ENCODE assay signal across 8 mouse cellular contexts in the genomic region with DNA sequence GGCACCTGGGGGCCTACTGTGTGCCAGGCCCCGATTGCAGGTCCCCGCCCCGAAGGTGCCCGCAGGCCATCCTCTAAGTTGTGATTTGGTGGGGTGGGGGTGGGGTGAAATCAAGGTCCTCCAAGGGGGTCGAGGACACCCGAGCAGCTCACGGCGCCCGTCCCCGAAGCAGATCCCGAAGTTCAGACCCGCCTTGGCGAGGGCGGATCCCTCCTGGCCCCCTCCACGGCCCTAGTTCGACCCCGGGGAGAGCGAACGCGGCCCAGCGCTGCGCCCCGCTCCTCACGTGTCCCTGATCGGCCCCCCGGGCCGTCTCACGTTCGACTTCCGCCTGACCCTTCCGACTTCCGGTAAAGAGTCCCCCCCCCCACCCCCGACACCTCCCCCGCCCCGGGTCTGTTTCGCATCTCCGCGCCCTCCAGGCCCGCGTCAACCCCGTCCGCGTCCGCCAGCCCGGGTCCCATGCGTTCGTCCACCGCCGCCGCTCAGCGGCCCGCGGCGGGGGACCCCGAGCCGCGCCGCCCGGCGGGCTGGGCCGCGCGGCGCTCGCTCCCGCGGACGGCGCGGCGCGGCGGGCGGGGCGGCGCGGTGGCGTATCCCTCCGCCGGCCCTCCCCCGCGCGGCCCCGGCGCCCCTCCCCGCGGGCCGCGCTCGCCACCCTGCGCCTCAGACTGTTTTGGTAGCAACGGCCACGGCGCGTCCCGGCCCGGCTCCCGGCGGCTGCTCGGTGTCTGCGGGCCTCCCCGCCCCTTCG. TPM values are rescaled to one million over a fixed set of nuclear protein-coding genes. Genes with fewer than 3 reads are reported as not detected.
DNase-seq lines count a peak whose midpoint lies in the region; ATAC-seq and TF ChIP-seq lines count a peak whose summit lies in the region.

A gene (plus strand): TSS at position 164 of the 754 bp plus-strand sequence.

- no peak for TF ChIP-seq CTCF in liver, postnatal 0 days (IDR thresholded peaks at IDR 0.05; ENCODE audit: low read depth)
- TF ChIP-seq CTCF in testis, adult 2 months (IDR thresholded peaks at IDR 0.05; ENCODE audit: control insufficient read depth, insufficient read depth, insufficient replicate concordance, low read depth, low read length) = no peak

- TF ChIP-seq POLR2A in testis, adult 2 months (IDR thresholded peaks at IDR 0.05; ENCODE audit: control insufficient read depth, low read depth, low read length) = peak; percentile 77

- peaks cover 41% of the 10 kb centered on the region for H3K4me1 ChIP-seq in forebrain, embryonic 15.5 days
- peaks cover 19% of the 10 kb centered on the region for H3K4me1 ChIP-seq in liver, postnatal 0 days (ENCODE audit: insufficient read depth)
- H3K4me1 ChIP-seq in neural tube, embryonic 13.5 days (replicated peaks) = peaks cover 39% of the 10 kb centered on the region
- peaks cover 8% of the 10 kb centered on the region for H3K4me1 ChIP-seq in testis, adult 2 months (ENCODE audit: control insufficient read depth, insufficient read depth, low read length)

- peak; percentile 90 for DNase-seq in ES-CJ7 (ENCODE audit: low read depth, low spot score)
- DNase-seq in cerebellum, adult 11 months = peak; percentile 82
- peak; percentile 89 to 91 for DNase-seq in heart, postnatal 14 days
- peak; percentile 81 for DNase-seq in layer of hippocampus, adult 11-12 months (ENCODE audit: low spot score)
- DNase-seq in liver, postnatal 0 days = peak; percentile 88

- no peaks in the 10 kb centered on the region for H3K27me3 ChIP-seq in forebrain, embryonic 15.5 days
- H3K27me3 ChIP-seq in liver, postnatal 0 days (ENCODE audit: insufficient read depth, low read length) = no peaks in the 10 kb centered on the region
- no peaks in the 10 kb centered on the region for H3K27me3 ChIP-seq in neural tube, embryonic 13.5 days
- no peaks in the 10 kb centered on the region for H3K27me3 ChIP-seq in testis, adult 2 months (ENCODE audit: control insufficient read depth, insufficient read depth, low read length)

- peak; percentile 41; the same call in 1 of the 2 replicates for TF ChIP-seq EP300 in liver, postnatal 0 days (IDR thresholded peaks at IDR 0.05; ENCODE audit: low read depth)

- H3K9me3 ChIP-seq in forebrain, embryonic 15.5 days = no peaks in the 10 kb centered on the region
- H3K9me3 ChIP-seq in liver, postnatal 0 days (ENCODE audit: low read length) = no peaks in the 10 kb centered on the region
- no peaks in the 10 kb centered on the region for H3K9me3 ChIP-seq in neural tube, embryonic 13.5 days

- ATAC-seq in forebrain, embryonic 15.5 days (replicated peaks) = peak; percentile 76
- ATAC-seq in liver, postnatal 0 days = peak; percentile 85
- peak; percentile 72 for ATAC-seq in neural tube, embryonic 13.5 days (ENCODE audit: low read depth)

- under 1% methylated on average over 76 of the region's 103 CpGs for WGBS in forebrain, embryonic 15.5 days
- WGBS in liver, postnatal 0 days (ENCODE audit: insufficient replicate concordance) = 1% methylated on average over 42 of the region's 103 CpGs
- 1% methylated on average over 61 of the region's 103 CpGs for WGBS in neural tube, embryonic 13.5 days

- H3K27ac ChIP-seq in forebrain, embryonic 15.5 days (replicated peaks) = peak within 1 kb of the TSS; percentile 98
- H3K27ac ChIP-seq in liver, postnatal 0 days (ENCODE audit: low read depth) = peak within 1 kb of the TSS; percentile 95
- peak within 1 kb of the TSS; percentile 98 for H3K27ac ChIP-seq in neural tube, embryonic 13.5 days (replicated peaks)
- H3K27ac ChIP-seq in testis, adult 2 months (ENCODE audit: control insufficient read depth, insufficient read depth, low read depth, low read length) = peak within 1 kb of the TSS; percentile 97

- H3K4me3 ChIP-seq in forebrain, embryonic 15.5 days = peak within 1 kb of the TSS; percentile 87
- H3K4me3 ChIP-seq in liver, postnatal 0 days (ENCODE audit: low read depth, low read length) = peak within 1 kb of the TSS; percentile 85
- H3K4me3 ChIP-seq in neural tube, embryonic 13.5 days = peak within 1 kb of the TSS; percentile 99
- H3K4me3 ChIP-seq in testis, adult 2 months (ENCODE audit: control insufficient read depth, low read depth, low read length) = peak within 1 kb of the TSS; percentile 88

- peak within 1 kb of the TSS; percentile 91 for H3K9ac ChIP-seq in forebrain, embryonic 15.5 days (replicated peaks)
- H3K9ac ChIP-seq in liver, postnatal 0 days (replicated peaks) = peak within 1 kb of the TSS; percentile 93
- H3K9ac ChIP-seq in neural tube, embryonic 13.5 days = peak within 1 kb of the TSS; percentile 99

- H3K36me3 ChIP-seq in forebrain, embryonic 15.5 days = no peaks in the 10 kb centered on the region
- H3K36me3 ChIP-seq in liver, postnatal 0 days (replicated peaks; ENCODE audit: insufficient read depth, low read length) = no peaks in the 10 kb centered on the region
- H3K36me3 ChIP-seq in neural tube, embryonic 13.5 days = no peaks in the 10 kb centered on the region
- no peaks in the 10 kb centered on the region for H3K36me3 ChIP-seq in testis, adult 2 months (ENCODE audit: control insufficient read depth, insufficient read depth, low read length)

- H3K4me2 ChIP-seq in forebrain, embryonic 15.5 days (replicated peaks) = peak within 1 kb of the TSS; percentile 94
- peak within 1 kb of the TSS; percentile 94 for H3K4me2 ChIP-seq in liver, postnatal 0 days (ENCODE audit: low read depth, low read length)
- H3K4me2 ChIP-seq in neural tube, embryonic 13.5 days = peak within 1 kb of the TSS; percentile 84

- intact Hi-C loops in heart, postnatal 14 days (cut with DNase I) = loop anchor here (5.0 kb wide), 1 partner anchor 131 kb away; no protein-coding TSS in a partner anchor

RNA-seq across cellular contexts. Expression of the gene that starts here (rescaled TPM):
- 67.2 and 80.1 TPM in 2 replicates for polyA plus RNA-seq in forebrain, embryonic 15.5 days (2015; fragmentation: Nextera tagmentation; extraction: Ambion mirVana)
- 100 to 1,000 TPM; 155 to 169 TPM for total RNA-seq in heart, postnatal 14 days (2021)
- polyA plus RNA-seq in liver, postnatal 0 days (2015; fragmentation: Nextera tagmentation; extraction: Ambion mirVana) = 31.6 and 42.8 TPM in 2 replicates
- polyA plus RNA-seq in neural tube, embryonic 13.5 days (2015; fragmentation: Nextera tagmentation; extraction: Ambion mirVana) = 83.7 and 89.1 TPM in 2 replicates
- polyA plus RNA-seq in testis, adult 2 months (2012; rRNA removed) = 150 and 166 TPM in 2 replicates

Comparison
In these comparisons a context has a peak if more than half of its experiments do, and no peak if none do; other contexts are left out.
1. Peak in every context shown above with its lines: DNase-seq, ATAC-seq, H3K4me3 ChIP-seq and H3K27ac ChIP-seq.